Mouse (Mus musculus): ENCODE measurements at regions not wholly inside any gene's neighbourhood (a gene's known extent, or its start where the extent isn't known, plus 50 kb on each side); places are given as distances from the start of the nearest gene placed in this dataset.

GRCm38 (mm10) chr1:136784178-136784577 is 159.5 kb downstream of the Zfp281 start:
- DNase-seq: no peak

- DNase-seq: no peak
These were observed 164.3 kb downstream of the Zfp281 start for GRCm38 (mm10) chr1:136788979-136789513.

- no peak for DNase-seq
These were observed 166.9 kb downstream of the Zfp281 start for GRCm38 (mm10) chr1:136791641-136792040.

Data from liver (tissue).